11 mouse cellular contexts compared by ENCODE assay signal in genomic region chr8:122610209-122610608, GRCm38 (mm10). TPM values are rescaled to one million over a fixed set of nuclear protein-coding genes. Genes with fewer than 3 reads are reported as not detected.
DNase-seq lines count a peak whose midpoint lies in the region; ATAC-seq and TF ChIP-seq lines count a peak whose summit lies in the region.
"Had no signal": no experiment of that assay in that cellular context is flagged by ENCODE, and none has a peak within 500 bp of the region (broad histone marks: within the 10 kb centered on the region; RNA-seq: fewer than 3 reads in every experiment).

No protein-coding gene starts in this region.

- no peak overlapping the region for H3K4me3 ChIP-seq in heart, postnatal 0 days (ENCODE audit: low read depth, low read length)
- H3K4me3 ChIP-seq in embryonic facial prominence, embryonic 12.5 days: peak overlapping the region; percentile 76; the same call in 1 of the 2 replicates
- no peak overlapping the region for H3K4me3 ChIP-seq in hindbrain, embryonic 14.5 days (replicated peaks; ENCODE audit: low read length)
- peak overlapping the region; percentile 62; the same call in 1 of the 2 replicates for H3K4me3 ChIP-seq in midbrain, embryonic 11.5 days (ENCODE audit: low read depth, low read length)

- no peaks in the 10 kb centered on the region for H3K9me3 ChIP-seq in heart, postnatal 0 days (replicated peaks; ENCODE audit: control insufficient read depth, low read length)
- no peaks in the 10 kb centered on the region for H3K9me3 ChIP-seq in embryonic facial prominence, embryonic 12.5 days
- no peaks in the 10 kb centered on the region for H3K9me3 ChIP-seq in hindbrain, embryonic 14.5 days (ENCODE audit: control insufficient read depth, low read length)
- H3K9me3 ChIP-seq in midbrain, embryonic 11.5 days (ENCODE audit: control insufficient read depth, low read length): no peaks in the 10 kb centered on the region

- no peak for DNase-seq in heart, postnatal 0 days (ENCODE audit: low spot score)
- no peak for DNase-seq in heart, adult 11 months
- DNase-seq in hindbrain, embryonic 14.5 days (ENCODE audit: low spot score): no peak
- DNase-seq in midbrain, embryonic 11.5 days (ENCODE audit: low spot score, missing footprints): no peak
- DNase-seq in spleen, postnatal 10 days (ENCODE audit: low spot score in 2 of 2): no peak
- no peak for DNase-seq in left cerebral cortex, adult 11 months (ENCODE audit: low spot score)
- DNase-seq in cerebellum, adult 18-20 months: no peak

- H3K4me2 ChIP-seq in heart, postnatal 0 days (ENCODE audit: low read depth, low read length): peak overlapping the region; percentile 93; the same call in 1 of the 2 replicates
- H3K4me2 ChIP-seq in embryonic facial prominence, embryonic 12.5 days (replicated peaks): peak overlapping the region; percentile 88; the same call in 1 of the 2 replicates
- H3K4me2 ChIP-seq in hindbrain, embryonic 14.5 days (replicated peaks): peak overlapping the region; percentile 85
- peak overlapping the region; percentile 91; the same call in 1 of the 2 replicates for H3K4me2 ChIP-seq in midbrain, embryonic 11.5 days

- no peaks in the 10 kb centered on the region for H3K27me3 ChIP-seq in heart, postnatal 0 days (ENCODE audit: control insufficient read depth, insufficient read depth, low read length)
- H3K27me3 ChIP-seq in embryonic facial prominence, embryonic 12.5 days: no peaks in the 10 kb centered on the region
- no peaks in the 10 kb centered on the region for H3K27me3 ChIP-seq in hindbrain, embryonic 14.5 days (ENCODE audit: control insufficient read depth, insufficient read depth, low read length)
- H3K27me3 ChIP-seq in midbrain, embryonic 11.5 days (ENCODE audit: control insufficient read depth, insufficient read depth, low read length): no peaks in the 10 kb centered on the region

- no peak for ATAC-seq in heart, postnatal 0 days (ENCODE audit: insufficient read depth, low read depth)
- ATAC-seq in embryonic facial prominence, embryonic 12.5 days (ENCODE audit: insufficient number of reproducible peaks, insufficient read depth, low FRiP score, low TSS enrichment): no peak
- ATAC-seq in hindbrain, embryonic 14.5 days (ENCODE audit: low FRiP score): no peak
- ATAC-seq in midbrain, embryonic 11.5 days (ENCODE audit: low FRiP score): no peak

- peak overlapping the region; percentile 69; the same call in 1 of the 2 replicates for H3K9ac ChIP-seq in heart, postnatal 0 days (replicated peaks; ENCODE audit: low read depth, low read length)
- no peak overlapping the region for H3K9ac ChIP-seq in embryonic facial prominence, embryonic 12.5 days
- H3K9ac ChIP-seq in hindbrain, embryonic 14.5 days: no peak overlapping the region
- no peak overlapping the region for H3K9ac ChIP-seq in midbrain, embryonic 11.5 days (ENCODE audit: low read length)

- WGBS in heart, postnatal 0 days: 62% methylated on average over 4 of the region's 4 CpGs
- WGBS in embryonic facial prominence, embryonic 12.5 days: 64% methylated on average over 4 of the region's 4 CpGs
- WGBS in hindbrain, embryonic 14.5 days: 64% methylated on average over 4 of the region's 4 CpGs
- WGBS in midbrain, embryonic 11.5 days: 62% methylated on average over 4 of the region's 4 CpGs

- 0 out of 2 replicates have a peak, but pooled peaks cover 5% of the 10 kb centered on the region for H3K36me3 ChIP-seq in heart, postnatal 0 days (replicated peaks; ENCODE audit: control insufficient read depth, insufficient read depth, low read length)
- peaks cover 14% of the 10 kb centered on the region for H3K36me3 ChIP-seq in embryonic facial prominence, embryonic 12.5 days
- H3K36me3 ChIP-seq in hindbrain, embryonic 14.5 days (replicated peaks; ENCODE audit: control insufficient read depth, insufficient read depth): peaks cover 4% of the 10 kb centered on the region
- no peaks in the 10 kb centered on the region for H3K36me3 ChIP-seq in midbrain, embryonic 11.5 days (ENCODE audit: control insufficient read depth, insufficient read depth, low read length)

- no peak overlapping the region for H3K27ac ChIP-seq in heart, postnatal 0 days (ENCODE audit: low read depth)
- H3K27ac ChIP-seq in embryonic facial prominence, embryonic 12.5 days: no peak overlapping the region
- H3K27ac ChIP-seq in hindbrain, embryonic 14.5 days: no peak overlapping the region
- H3K27ac ChIP-seq in midbrain, embryonic 11.5 days (ENCODE audit: low read depth, low read length): no peak overlapping the region

- peaks cover 16% of the 10 kb centered on the region for H3K4me1 ChIP-seq in heart, postnatal 0 days (ENCODE audit: control insufficient read depth, insufficient read depth)
- peaks cover 16% of the 10 kb centered on the region for H3K4me1 ChIP-seq in embryonic facial prominence, embryonic 12.5 days
- H3K4me1 ChIP-seq in hindbrain, embryonic 14.5 days (replicated peaks; ENCODE audit: control insufficient read depth, insufficient read depth, low read length): peaks cover 17% of the 10 kb centered on the region
- H3K4me1 ChIP-seq in midbrain, embryonic 11.5 days (ENCODE audit: control insufficient read depth, insufficient read depth, low read length): peaks cover 14% of the 10 kb centered on the region

- no peak for TF ChIP-seq EP300 in heart, postnatal 0 days (IDR thresholded peaks at IDR 0.05; ENCODE audit: low read depth)

- TF ChIP-seq CTCF in heart, postnatal 0 days (IDR thresholded peaks at IDR 0.05; ENCODE audit: low read depth): no peak

RNA-seq across cellular contexts. Expression of gene Galns, which starts 1.1 kb away (rescaled TPM):
- total RNA-seq in heart, postnatal 0 days (2014; rRNA removed; ENCODE audit: low replicate concordance): 11.6 and 16.1 TPM in 2 replicates
- polyA plus RNA-seq in heart, postnatal 0 days (2015; fragmentation: Nextera tagmentation; extraction: Ambion mirVana): 5.7 and 7.2 TPM in 2 replicates
- polyA plus RNA-seq in embryonic facial prominence, embryonic 12.5 days (2016; fragmentation: Nextera tagmentation; extraction: Ambion mirVana): 7.1 and 7.4 TPM in 2 replicates
- polyA plus RNA-seq in hindbrain, embryonic 14.5 days (2014; fragmentation: Nextera tagmentation; extraction: Ambion mirVana): 5.8 and 6.0 TPM in 2 replicates
- polyA plus RNA-seq in midbrain, embryonic 11.5 days (2014; fragmentation: Nextera tagmentation; extraction: Ambion mirVana): 6.0 and 6.4 TPM in 2 replicates

RNA-seq across cellular contexts. Expression of gene Trappc2l, which starts 1.2 kb away (rescaled TPM):
- 3.1 and 5.2 TPM in 2 replicates for total RNA-seq in heart, postnatal 0 days (2014; rRNA removed; ENCODE audit: low replicate concordance)
- 68.8 and 70.9 TPM in 2 replicates for polyA plus RNA-seq in heart, postnatal 0 days (2015; fragmentation: Nextera tagmentation; extraction: Ambion mirVana)
- polyA plus RNA-seq in embryonic facial prominence, embryonic 12.5 days (2016; fragmentation: Nextera tagmentation; extraction: Ambion mirVana): 46.3 and 56.3 TPM in 2 replicates
- 118 and 130 TPM in 2 replicates for polyA plus RNA-seq in hindbrain, embryonic 14.5 days (2014; fragmentation: Nextera tagmentation; extraction: Ambion mirVana)
- 43.0 and 43.7 TPM in 2 replicates for polyA plus RNA-seq in midbrain, embryonic 11.5 days (2014; fragmentation: Nextera tagmentation; extraction: Ambion mirVana)

RNA-seq across cellular contexts. Expression of gene Pabpn1l, which starts 12.3 kb away (rescaled TPM):
- total RNA-seq in heart, postnatal 0 days (2014; rRNA removed; ENCODE audit: low replicate concordance): not detected in 2 replicates
- polyA plus RNA-seq in heart, postnatal 0 days (2015; fragmentation: Nextera tagmentation; extraction: Ambion mirVana): not detected in 2 replicates
- not detected in 2 replicates for polyA plus RNA-seq in embryonic facial prominence, embryonic 12.5 days (2016; fragmentation: Nextera tagmentation; extraction: Ambion mirVana)
- polyA plus RNA-seq in hindbrain, embryonic 14.5 days (2014; fragmentation: Nextera tagmentation; extraction: Ambion mirVana): not detected in 2 replicates
- not detected in 2 replicates for polyA plus RNA-seq in midbrain, embryonic 11.5 days (2014; fragmentation: Nextera tagmentation; extraction: Ambion mirVana)
- total RNA-seq: adrenal gland, adult 18-20 months; granulocyte monocyte progenitor cell, adult 5-6 weeks had no signal
- polyA plus RNA-seq: limb, embryonic 11.5 days had no signal

RNA-seq across cellular contexts. Expression of gene Aprt, which starts 33.5 kb away (rescaled TPM):
- total RNA-seq in heart, postnatal 0 days (2014; rRNA removed; ENCODE audit: low replicate concordance): 106 and 112 TPM in 2 replicates
- polyA plus RNA-seq in heart, postnatal 0 days (2015; fragmentation: Nextera tagmentation; extraction: Ambion mirVana): 104 and 119 TPM in 2 replicates
- polyA plus RNA-seq in embryonic facial prominence, embryonic 12.5 days (2016; fragmentation: Nextera tagmentation; extraction: Ambion mirVana): 289 and 298 TPM in 2 replicates
- polyA plus RNA-seq in hindbrain, embryonic 14.5 days (2014; fragmentation: Nextera tagmentation; extraction: Ambion mirVana): 183 and 187 TPM in 2 replicates
- polyA plus RNA-seq in midbrain, embryonic 11.5 days (2014; fragmentation: Nextera tagmentation; extraction: Ambion mirVana): 176 and 195 TPM in 2 replicates

RNA-seq across cellular contexts. Expression of gene Cdt1, which starts 42.4 kb away (rescaled TPM):
- total RNA-seq in heart, postnatal 0 days (2014; rRNA removed; ENCODE audit: low replicate concordance): 27.5 and 52.3 TPM in 2 replicates
- 9.9 and 10.0 TPM in 2 replicates for polyA plus RNA-seq in heart, postnatal 0 days (2015; fragmentation: Nextera tagmentation; extraction: Ambion mirVana)
- 41.2 and 41.6 TPM in 2 replicates for polyA plus RNA-seq in embryonic facial prominence, embryonic 12.5 days (2016; fragmentation: Nextera tagmentation; extraction: Ambion mirVana)
- 6.2 and 8.1 TPM in 2 replicates for polyA plus RNA-seq in hindbrain, embryonic 14.5 days (2014; fragmentation: Nextera tagmentation; extraction: Ambion mirVana)
- 25.7 and 35.8 TPM in 2 replicates for polyA plus RNA-seq in midbrain, embryonic 11.5 days (2014; fragmentation: Nextera tagmentation; extraction: Ambion mirVana)

Comparison
In these comparisons a context has a peak if more than half of its experiments do, and no peak if none do; other contexts are left out.
1. H3K4me3 ChIP-seq: peak in embryonic facial prominence, embryonic 12.5 days (single experiment) and midbrain, embryonic 11.5 days (single experiment); none in heart, postnatal 0 days (single experiment) and hindbrain, embryonic 14.5 days (single experiment).
2. Peak in every context shown above with its lines, with median percentiles within 50 percentile points of each other: H3K4me2 ChIP-seq.